Mouse (Mus musculus): ENCODE data around the gene Prss37. TPM values are rescaled to one million over a fixed set of nuclear protein-coding genes. Genes with fewer than 3 reads are reported as not detected.

The Prss37 gene
- polyA plus RNA-seq (2014; fragmentation: Illumina TruSeq; extraction: RNeasy Lipid Tissue Mini Kit (QIAGEN cat#74804); ENCODE audit: low replicate concordance), result not detected

GRCm38 (mm10) chr6:40519408-40519807 is at the start of gene Prss37:
Gene Prss37 (minus strand): TSS chr6:40519508.

GRCm38 (mm10) chr6:40554950-40555349 is 35.6 kb upstream of the Prss37 start, which contains the start of gene Olfr461:
Gene Olfr461 (minus strand): TSS chr6:40555050.

GRCm38 (mm10) chr6:40493229-40493628 is 26.1 kb downstream of the Prss37 start, which contains the start of gene Tas2r108:
Gene Tas2r108 (plus strand): TSS chr6:40493529.

GRCm38 (mm10) chr6:40490933-40491332 is 28.4 kb downstream of the Prss37 start, which contains the start of gene Tas2r137:
Gene Tas2r137 (plus strand): TSS chr6:40491233.

GRCm38 (mm10) chr6:40470916-40471719 is 48.2 kb downstream of the Prss37 start, which contains the start of gene Ssbp1:
Gene Ssbp1 (plus strand): TSS chr6:40471352.

Other genes starting within 250 kb of the Prss37 start
- 6.0 TPM for gene Agk, start 194.3 kb downstream of the Prss37 start, polyA plus RNA-seq (2014; fragmentation: Illumina TruSeq; extraction: RNeasy Lipid Tissue Mini Kit (QIAGEN cat#74804); ENCODE audit: low replicate concordance)
- 12.2 TPM for gene E330009J07Rik, start 83.4 kb downstream of the Prss37 start, polyA plus RNA-seq (2014; fragmentation: Illumina TruSeq; extraction: RNeasy Lipid Tissue Mini Kit (QIAGEN cat#74804); ENCODE audit: low replicate concordance)
- gene Wee2, start 80.4 kb downstream of the Prss37 start, polyA plus RNA-seq (2014; fragmentation: Illumina TruSeq; extraction: RNeasy Lipid Tissue Mini Kit (QIAGEN cat#74804); ENCODE audit: low replicate concordance), result 0.63 TPM
- gene Ssbp1, start 48.2 kb downstream of the Prss37 start, polyA plus RNA-seq (2014; fragmentation: Illumina TruSeq; extraction: RNeasy Lipid Tissue Mini Kit (QIAGEN cat#74804); ENCODE audit: low replicate concordance), result 85.4 TPM
- gene Tas2r137, start 28.3 kb downstream of the Prss37 start, polyA plus RNA-seq (2014; fragmentation: Illumina TruSeq; extraction: RNeasy Lipid Tissue Mini Kit (QIAGEN cat#74804); ENCODE audit: low replicate concordance), result 0.41 TPM
- gene Tas2r108, start 26.0 kb downstream of the Prss37 start, polyA plus RNA-seq (2014; fragmentation: Illumina TruSeq; extraction: RNeasy Lipid Tissue Mini Kit (QIAGEN cat#74804); ENCODE audit: low replicate concordance), result not detected
- gene Olfr461, start 35.5 kb upstream of the Prss37 start, polyA plus RNA-seq (2014; fragmentation: Illumina TruSeq; extraction: RNeasy Lipid Tissue Mini Kit (QIAGEN cat#74804); ENCODE audit: low replicate concordance), result not detected
- not detected for gene Olfr460, start 50.0 kb upstream of the Prss37 start, polyA plus RNA-seq (2014; fragmentation: Illumina TruSeq; extraction: RNeasy Lipid Tissue Mini Kit (QIAGEN cat#74804); ENCODE audit: low replicate concordance)
- 6.9 TPM for gene Clec5a, start 66.3 kb upstream of the Prss37 start, polyA plus RNA-seq (2014; fragmentation: Illumina TruSeq; extraction: RNeasy Lipid Tissue Mini Kit (QIAGEN cat#74804); ENCODE audit: low replicate concordance)
- gene Tas2r138, start 93.8 kb upstream of the Prss37 start, polyA plus RNA-seq (2014; fragmentation: Illumina TruSeq; extraction: RNeasy Lipid Tissue Mini Kit (QIAGEN cat#74804); ENCODE audit: low replicate concordance), result not detected
- 3,128 TPM for gene Mgam, start 109.3 kb upstream of the Prss37 start, polyA plus RNA-seq (2014; fragmentation: Illumina TruSeq; extraction: RNeasy Lipid Tissue Mini Kit (QIAGEN cat#74804); ENCODE audit: low replicate concordance)

Data from small intestine, adult 10 weeks (tissue).